In genomic region chr6:65594171-65594570, GRCm38 (mm10) we compare ENCODE assay signal across 15 mouse cellular contexts.
DNase-seq lines count a peak whose midpoint lies in the region; ATAC-seq and TF ChIP-seq lines count a peak whose summit lies in the region.
"Had no signal": no experiment of that assay in that cellular context is flagged by ENCODE, and none has a peak within 500 bp of the region (broad histone marks: within the 10 kb centered on the region; RNA-seq: fewer than 3 reads in every experiment).

No protein-coding gene starts in this region.

- TF ChIP-seq CTCF in layer of hippocampus, adult 2 months (conservative IDR thresholded peaks at IDR 0.05), result no peak
- no peak for TF ChIP-seq CTCF in CH12.LX (conservative IDR thresholded peaks at IDR 0.05 in 1 of 2, IDR thresholded peaks at IDR 0.05 in 1 of 2; ENCODE audit: low read depth in 2 of 2, low read length in 2 of 2)

- no peak overlapping the region for H3K4me3 ChIP-seq in layer of hippocampus, adult 2 months
- no peak overlapping the region for H3K4me3 ChIP-seq in CH12.LX (replicated peaks in 1 of 3; ENCODE audit: low read depth in 2 of 3, low read length in 2 of 3, poor library complexity in 1 of 3)
- H3K4me3 ChIP-seq in forebrain, embryonic 13.5 days, result no peak overlapping the region
- H3K4me3 ChIP-seq: gastrocnemius, adult 2 months; hindbrain, embryonic 10.5 days; limb, embryonic 12.5 days had no signal

- no peak; the same call in none of the 2 replicates for TF ChIP-seq RAD21 in CH12.LX (IDR thresholded peaks at IDR 0.05; ENCODE audit: low read depth, low read length)

- no peak overlapping the region for H3K27ac ChIP-seq in layer of hippocampus, adult 2 months
- H3K27ac ChIP-seq in CH12.LX (ENCODE audit: insufficient read depth, low read depth), result no peak overlapping the region
- H3K27ac ChIP-seq in forebrain, embryonic 13.5 days, result no peak overlapping the region
- H3K27ac ChIP-seq: gastrocnemius, adult 2 months; hindbrain, embryonic 10.5 days; limb, embryonic 12.5 days had no signal

- in situ Hi-C loops in CH12.LX (cut with MboI; ENCODE audit: low pct_ligation_motif_present, low pct_unique_long_range_greater_than_20kb, low sequenced_read_pairs), result no loop called here

- H3K4me2 ChIP-seq in CH12.LX (ENCODE audit: insufficient read depth, low read depth, poor library complexity, severe bottlenecking), result no peak overlapping the region
- no peak overlapping the region for H3K4me2 ChIP-seq in forebrain, embryonic 13.5 days
- H3K4me2 ChIP-seq: limb, embryonic 12.5 days had no signal

- H3K36me3 ChIP-seq in CH12.LX (replicated peaks in 1 of 2; ENCODE audit: control insufficient read depth in 1 of 2, insufficient read depth in 1 of 2, low read length in 1 of 2), result no peaks in the 10 kb centered on the region
- no peaks in the 10 kb centered on the region for H3K36me3 ChIP-seq in forebrain, embryonic 13.5 days (ENCODE audit: poor library complexity, severe bottlenecking)
- H3K36me3 ChIP-seq: hindbrain, embryonic 10.5 days; limb, embryonic 12.5 days had no signal

- dilution Hi-C loops in CH12.LX (cut with MboI; ENCODE audit: extremely low pct_ligation_motif_present, extremely low pct_unique_long_range_greater_than_20kb, low sequenced_read_pairs), result no loop called here

- TF ChIP-seq POLR2A in CH12.LX (IDR thresholded peaks at IDR 0.05; ENCODE audit: low read depth, low read length), result peak; percentile 24; the same call in 1 of the 2 replicates

- H3K9ac ChIP-seq in CH12.LX (ENCODE audit: insufficient read depth, low read depth), result no peak overlapping the region
- H3K9ac ChIP-seq in forebrain, embryonic 13.5 days, result no peak overlapping the region
- H3K9ac ChIP-seq: limb, embryonic 12.5 days had no signal

- peak; percentile 99 for TF ChIP-seq EP300 in CH12.LX (IDR thresholded peaks at IDR 0.05; ENCODE audit: low read length)

- no peaks in the 10 kb centered on the region for H3K9me3 ChIP-seq in CH12.LX (replicated peaks; ENCODE audit: low read length)
- no peaks in the 10 kb centered on the region for H3K9me3 ChIP-seq in forebrain, embryonic 13.5 days (replicated peaks)
- H3K9me3 ChIP-seq: hindbrain, embryonic 10.5 days; limb, embryonic 12.5 days had no signal

- 37% methylated on average over 3 of the region's 3 CpGs for WGBS in large intestine, adult 2 months
- 78% methylated on average over 3 of the region's 3 CpGs for WGBS in forebrain, embryonic 13.5 days

- DNase-seq in layer of hippocampus, adult 11-12 months (ENCODE audit: low spot score), result peak; percentile 8
- DNase-seq in layer of hippocampus, adult 2 months (ENCODE audit: low spot score in 2 of 2), result no peak
- DNase-seq in CH12.LX (ENCODE audit: extremely low read depth) (peak; percentile 94), adipocyte (ENCODE audit: low spot score) (no peak)
- peak; percentile 70 for DNase-seq in large intestine, adult 2 months (ENCODE audit: low read depth, low spot score)
- DNase-seq in yolk sac, embryonic 10.5 days (ENCODE audit: low spot score), result no peak
- DNase-seq: adrenal gland, adult 8-10 months; cerebellum, adult 9-10 months; gastrocnemius, adult 2 months; kidney, postnatal 10 days; retina, postnatal 1 day had no signal

- peak; percentile 93 for ATAC-seq in monocyte, adult 5-6 weeks (replicated peaks; ENCODE audit: insufficient number of reproducible peaks, low FRiP score, low TSS enrichment, poor library complexity, severe bottlenecking)
- ATAC-seq in forebrain, embryonic 13.5 days, result no peak

- no peaks in the 10 kb centered on the region for H3K27me3 ChIP-seq in CH12.LX (replicated peaks)
- H3K27me3 ChIP-seq in forebrain, embryonic 13.5 days, result no peaks in the 10 kb centered on the region

- H3K79me2 ChIP-seq in CH12.LX (replicated peaks; ENCODE audit: control insufficient read depth, extremely low read depth, insufficient read depth, poor library complexity, severe bottlenecking), result no peaks in the 10 kb centered on the region

- H3K4me1 ChIP-seq in CH12.LX (ENCODE audit: control insufficient read depth in 1 of 2, insufficient read depth in 2 of 2), result peaks cover 0 to 74% of the 10 kb centered on the region in 2 experiments; a peak in 2 of 4 replicates
- H3K4me1 ChIP-seq in forebrain, embryonic 13.5 days, result no peaks in the 10 kb centered on the region
- H3K4me1 ChIP-seq: hindbrain, embryonic 10.5 days had no signal

TF ChIP-seq in CH12.LX, 34 proteins besides CTCF, POLR2A, EP300 and RAD21:
- TF ChIP-seq NELFE (IDR thresholded peaks at IDR 0.05; ENCODE audit: low read depth, low read length) (no peak), SMC3 (IDR thresholded peaks at IDR 0.05; ENCODE audit: low read depth, low read length) (peak; percentile 23; the same call in 1 of the 2 replicates), POLR2AphosphoS2 (IDR thresholded peaks at IDR 0.05; ENCODE audit: low read depth, low read length) (no peak), E2F4 (IDR thresholded peaks at IDR 0.05; ENCODE audit: insufficient replicate concordance, low read depth, low read length) (no peak), ELF1 (IDR thresholded peaks at IDR 0.05; ENCODE audit: low read depth, low read length) (peak; percentile 75), MEF2A (IDR thresholded peaks at IDR 0.05; ENCODE audit: borderline replicate concordance, low read depth, low read length) (peak; percentile 82), CHD2 (IDR thresholded peaks at IDR 0.05; ENCODE audit: low read length) (peak; percentile 73), ETS1 (conservative IDR thresholded peaks at IDR 0.05; ENCODE audit: low read depth, low read length) (peak; percentile 76), ZKSCAN1 (IDR thresholded peaks at IDR 0.05; ENCODE audit: borderline replicate concordance, low read depth, low read length) (no peak), MAZ (IDR thresholded peaks at IDR 0.05; ENCODE audit: low read depth, low read length) (0 out of 2 replicates have a peak, but pooled peaks have one; percentile 47), IRF4 (IDR thresholded peaks at IDR 0.05; ENCODE audit: low read depth, low read length) (peak; percentile 98), MAFK (IDR thresholded peaks at IDR 0.05; ENCODE audit: insufficient replicate concordance, low read length) (peak; percentile 73; the same call in 1 of the 2 replicates), MAX (IDR thresholded peaks at IDR 0.05; ENCODE audit: low read length) (peak; percentile 79; the same call in 1 of the 2 replicates), ZC3H11A (IDR thresholded peaks at IDR 0.05; ENCODE audit: low read depth, low read length) (no peak), MYC (IDR thresholded peaks at IDR 0.05; ENCODE audit: low read depth, low read length) (peak; percentile 48; the same call in 1 of the 2 replicates), GABPA (IDR thresholded peaks at IDR 0.05; ENCODE audit: insufficient replicate concordance, low read depth, low read length) (no peak), MXI1 (IDR thresholded peaks at IDR 0.05; ENCODE audit: low read depth, low read length) (peak; percentile 76; the same call in 1 of the 2 replicates), NRF1 (IDR thresholded peaks at IDR 0.05; ENCODE audit: low read depth, low read length) (no peak), JUN (IDR thresholded peaks at IDR 0.05; ENCODE audit: insufficient read depth, low read depth, low read length) (peak; percentile 93), HCFC1 (IDR thresholded peaks at IDR 0.05; ENCODE audit: low read depth, low read length) (0 out of 2 replicates have a peak, but pooled peaks have one; percentile 14), SIN3A (IDR thresholded peaks at IDR 0.05; ENCODE audit: low read length) (peak; percentile 69; the same call in 1 of the 2 replicates), USF2 (conservative IDR thresholded peaks at IDR 0.05; ENCODE audit: low read depth, low read length) (no peak), BHLHE40 (IDR thresholded peaks at IDR 0.05; ENCODE audit: low read depth, low read length) (peak; percentile 71), TCF12 (IDR thresholded peaks at IDR 0.05; ENCODE audit: low read depth, low read length) (peak; percentile 71; the same call in 1 of the 2 replicates), KAT2A (IDR thresholded peaks at IDR 0.05; ENCODE audit: insufficient replicate concordance, low read length) (no peak), ZNF384 (IDR thresholded peaks at IDR 0.05; ENCODE audit: low read depth, low read length) (0 out of 2 replicates have a peak, but pooled peaks have one; percentile 13), JUND (conservative IDR thresholded peaks at IDR 0.05; ENCODE audit: low read depth, low read length) (peak; percentile 98), TBP (conservative IDR thresholded peaks at IDR 0.05; ENCODE audit: low read depth, low read length) (no peak), RCOR1 (conservative IDR thresholded peaks at IDR 0.05; ENCODE audit: low read depth, low read length) (peak; percentile 86)

Comparison
In these comparisons a context has a peak if more than half of its experiments do, and no peak if none do; other contexts are left out.
1. DNase-seq: peak in layer of hippocampus, adult 11-12 months (single experiment), CH12.LX (single experiment) and large intestine, adult 2 months (single experiment); none in layer of hippocampus, adult 2 months (0 of 2), adipocyte (single experiment) and yolk sac, embryonic 10.5 days (single experiment).